Mouse (Mus musculus) gastrocnemius, postnatal 4 days (tissue): Measurements from ENCODE around the gene Gpr156. TPM values are rescaled to one million over a fixed set of nuclear protein-coding genes. Genes with fewer than 3 reads are reported as not detected.

Experiments used
- DNase-seq, 2 experiments: peaks; one replicate each; pipeline ENCODE4 v3.0.0; 2021 to 2022; ENCODE audit warnings: low spot score in 2 of 2, mixed read lengths in 2 of 2
- total RNA-seq, 2 experiments: library from RNA; stranded (reverse); gene quantifications; 2 replicates each; pipeline ENCODE4 v1.2.3; 2021

Gene Gpr156
- total RNA-seq, 2 experiments from 2014 or later: 0.88 to 1.5 TPM

DNA sequence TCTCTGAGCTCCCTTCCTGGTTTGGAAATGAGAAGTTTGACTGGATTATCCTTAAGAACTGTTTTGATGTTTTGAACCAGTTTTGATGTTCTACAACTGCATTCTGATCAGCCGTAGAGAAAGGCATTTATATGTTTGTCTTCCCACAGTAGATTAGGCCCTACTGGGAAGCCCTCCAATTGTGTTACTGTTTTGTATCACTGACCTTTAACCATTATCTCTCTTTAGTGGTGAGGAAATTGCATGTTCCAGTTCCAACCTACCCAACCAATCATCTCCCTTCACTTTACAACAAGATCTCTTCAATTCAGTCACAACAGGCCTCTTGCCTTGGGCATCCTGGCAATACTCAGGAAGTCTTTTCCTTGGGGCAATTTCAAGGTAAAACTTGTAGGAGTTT, 5.2 kb upstream of the Gpr156 start:
- DNase-seq: no peak

DNA sequence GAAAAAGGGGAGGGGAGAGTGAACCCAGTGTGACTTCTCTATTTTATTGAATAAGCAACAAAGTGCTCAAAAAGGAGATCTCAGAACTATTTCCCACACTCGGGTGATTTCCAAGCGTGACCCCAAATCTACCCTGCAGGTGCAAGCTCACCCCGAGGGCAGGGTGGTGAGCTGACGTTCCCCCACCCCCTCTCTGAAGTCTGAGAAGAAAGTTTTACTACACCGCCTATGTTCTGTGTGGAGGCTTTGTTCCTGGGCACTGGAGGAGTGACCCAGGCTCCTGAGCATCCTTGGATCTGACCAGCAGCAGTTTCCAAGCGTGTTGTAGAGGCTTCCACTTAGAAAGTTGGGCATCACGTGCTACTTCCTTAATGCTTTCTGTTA, 514 bp downstream of the Gpr156 start:
- no peak for DNase-seq

DNA sequence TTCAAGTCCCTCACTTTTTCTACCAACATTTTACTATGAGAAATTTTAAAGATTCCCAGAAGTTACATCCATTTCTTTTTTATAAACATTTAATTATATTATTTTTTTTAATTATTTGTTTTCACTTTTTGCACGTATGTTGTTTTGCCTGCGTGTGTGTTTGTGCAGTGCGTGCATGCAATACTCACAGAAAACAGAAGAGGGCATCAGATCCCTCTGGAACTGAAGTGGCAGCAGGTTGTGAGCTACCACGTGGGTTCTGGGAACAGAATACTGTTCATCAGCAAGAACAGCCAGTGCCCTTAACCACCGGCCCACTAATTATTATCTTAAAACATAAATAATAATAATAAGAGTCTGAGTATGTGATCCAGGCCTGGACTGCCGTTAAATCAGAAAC, 2.7 kb downstream of the Gpr156 start:
- DNase-seq: no peak

DNA sequence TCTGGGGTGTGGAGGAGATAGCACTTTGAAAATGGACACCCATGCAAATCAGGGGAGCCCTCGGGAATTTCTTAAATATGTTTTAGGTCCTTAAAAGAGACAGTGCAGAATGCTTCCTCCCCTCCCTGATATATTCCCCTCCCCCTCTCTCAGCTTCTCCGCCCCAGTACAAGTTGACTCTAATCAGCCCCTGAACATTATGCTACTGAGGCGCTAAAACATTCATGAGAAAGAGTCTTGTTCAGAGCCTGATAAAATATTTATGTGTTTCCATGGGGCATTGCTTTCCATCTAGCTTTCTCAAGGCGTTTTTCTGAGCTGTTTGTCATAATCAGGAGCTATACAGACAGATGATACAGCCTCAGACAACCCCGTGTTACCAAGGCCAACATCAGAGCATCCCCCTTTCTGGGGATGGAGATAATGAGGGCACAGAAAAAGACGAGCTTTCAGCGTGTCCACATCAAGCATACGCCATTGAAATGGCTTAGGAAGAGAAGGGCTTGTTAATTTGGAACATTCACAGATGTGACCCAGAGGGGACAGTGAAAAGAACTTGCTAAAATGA, 4.6 kb downstream of the Gpr156 start:
- DNase-seq: no peak

DNA sequence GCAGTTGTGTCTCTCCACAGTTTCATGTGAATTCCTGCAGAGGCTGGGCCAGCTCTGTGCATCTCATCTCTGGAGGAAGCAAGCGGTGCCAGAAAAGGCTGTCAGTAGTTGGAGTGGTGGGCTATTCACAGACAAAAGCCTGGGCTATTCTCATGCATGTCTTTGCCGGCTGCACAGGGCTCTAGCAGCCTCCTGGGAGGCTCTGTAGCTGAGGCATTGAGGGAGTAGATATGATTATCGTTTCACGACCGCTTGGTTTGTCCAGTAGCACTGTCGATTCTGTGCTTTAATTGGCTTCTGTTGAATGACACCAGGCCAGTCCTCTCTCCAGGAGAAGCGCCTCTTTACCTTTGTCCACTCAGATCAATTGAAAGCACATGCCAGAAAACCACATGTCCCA, 9.8 kb downstream of the Gpr156 start:
- no peak for DNase-seq

DNA sequence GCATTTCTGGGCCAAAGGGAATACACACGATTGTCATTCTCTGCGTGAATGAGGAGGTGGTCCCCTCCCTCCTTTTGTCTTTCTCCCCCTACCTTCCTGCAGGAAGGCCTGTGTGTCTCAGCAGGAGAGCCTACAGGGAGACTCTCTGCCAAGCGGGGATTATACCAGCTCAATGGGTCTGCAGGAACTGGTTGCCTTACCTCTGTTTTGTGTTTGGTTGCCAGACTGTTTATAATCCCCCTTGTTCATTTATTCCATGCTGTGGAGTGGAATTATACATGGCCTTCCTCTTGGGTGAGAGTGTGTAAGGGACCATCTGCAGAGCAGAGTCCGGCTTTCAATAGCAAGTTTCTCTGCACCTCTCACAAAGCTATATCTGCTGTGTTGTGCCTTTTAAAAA, 10.8 kb downstream of the Gpr156 start:
- no peak for DNase-seq

DNA sequence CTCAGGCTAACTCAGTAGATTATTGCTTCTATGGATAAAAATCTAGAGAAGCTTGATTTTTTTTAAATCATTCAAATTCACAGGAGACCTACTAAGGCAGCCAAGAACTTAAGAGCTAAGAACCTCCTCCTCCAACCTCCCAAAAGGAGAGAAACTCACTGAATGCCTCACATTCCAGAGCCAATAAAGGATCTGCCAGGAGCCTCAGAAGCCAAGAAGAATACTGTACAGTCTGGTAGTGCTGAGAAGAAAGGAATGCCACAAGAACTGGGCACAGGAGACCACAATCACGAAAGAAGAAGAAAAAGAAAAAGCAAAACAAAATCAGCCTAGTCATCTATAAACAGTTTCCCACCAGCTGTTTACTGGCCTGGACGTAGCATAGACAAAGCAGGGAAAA, 12.7 kb downstream of the Gpr156 start:
- DNase-seq: no peak

DNA sequence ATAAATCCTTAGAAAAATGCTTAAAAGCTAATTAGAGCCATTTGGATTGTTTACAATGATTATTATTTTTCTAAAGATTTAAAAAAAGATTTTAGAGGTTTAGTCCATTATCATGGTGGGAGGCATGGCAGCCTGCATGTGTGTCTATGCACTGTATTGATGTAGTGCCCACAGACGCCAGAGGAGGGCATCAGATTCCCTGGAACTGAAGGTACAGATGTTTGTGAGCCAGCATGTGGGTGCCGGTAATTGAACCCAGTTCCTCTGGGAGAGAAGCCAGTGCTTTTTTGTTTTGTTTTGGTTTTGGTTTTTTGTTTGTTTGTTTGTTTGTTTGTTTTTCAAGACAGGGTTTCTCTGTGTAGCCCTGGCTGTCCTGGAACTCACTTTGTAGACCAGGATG, 13.3 kb downstream of the Gpr156 start:
- DNase-seq: no peak

DNA sequence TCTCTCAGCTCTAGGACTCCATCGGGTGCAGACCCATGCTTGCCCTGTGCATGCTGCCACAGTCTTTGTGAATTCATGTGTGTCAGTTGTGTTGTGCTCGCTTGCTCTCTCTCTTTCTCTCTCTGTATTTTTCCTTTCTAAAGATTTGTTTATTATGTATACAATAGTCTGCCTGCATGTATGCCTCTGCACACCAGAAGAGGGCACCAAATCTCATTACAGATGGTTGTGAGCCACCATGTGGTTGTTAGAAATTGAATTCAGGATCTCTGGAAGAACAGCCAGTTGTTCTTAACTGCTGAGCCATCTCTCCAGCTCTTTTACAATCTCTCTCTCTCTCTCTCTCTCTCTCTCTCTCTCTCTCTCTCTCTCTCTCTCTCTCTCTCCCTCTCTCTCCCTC, 18.6 kb downstream of the Gpr156 start:
- no peak for DNase-seq

DNA sequence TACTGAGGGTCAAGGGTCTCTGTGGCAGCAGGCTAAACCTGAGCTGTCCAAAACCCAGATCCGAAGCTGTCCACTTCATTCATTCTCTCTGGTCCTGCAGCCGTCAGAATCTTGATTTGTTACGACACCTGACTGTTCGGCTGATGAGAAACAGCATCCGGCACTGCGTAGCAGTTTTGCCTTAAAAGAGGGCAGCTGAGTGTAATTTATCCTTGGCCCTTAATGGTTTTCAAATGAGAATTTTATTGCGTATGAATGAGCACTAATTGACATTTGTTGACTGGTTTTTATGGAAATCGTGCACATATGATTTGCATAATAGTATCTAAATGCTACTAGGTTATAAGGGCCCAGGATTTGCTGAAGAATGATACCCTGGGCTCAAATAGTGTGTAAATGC, 21.0 kb downstream of the Gpr156 start:
- DNase-seq: no peak

DNA sequence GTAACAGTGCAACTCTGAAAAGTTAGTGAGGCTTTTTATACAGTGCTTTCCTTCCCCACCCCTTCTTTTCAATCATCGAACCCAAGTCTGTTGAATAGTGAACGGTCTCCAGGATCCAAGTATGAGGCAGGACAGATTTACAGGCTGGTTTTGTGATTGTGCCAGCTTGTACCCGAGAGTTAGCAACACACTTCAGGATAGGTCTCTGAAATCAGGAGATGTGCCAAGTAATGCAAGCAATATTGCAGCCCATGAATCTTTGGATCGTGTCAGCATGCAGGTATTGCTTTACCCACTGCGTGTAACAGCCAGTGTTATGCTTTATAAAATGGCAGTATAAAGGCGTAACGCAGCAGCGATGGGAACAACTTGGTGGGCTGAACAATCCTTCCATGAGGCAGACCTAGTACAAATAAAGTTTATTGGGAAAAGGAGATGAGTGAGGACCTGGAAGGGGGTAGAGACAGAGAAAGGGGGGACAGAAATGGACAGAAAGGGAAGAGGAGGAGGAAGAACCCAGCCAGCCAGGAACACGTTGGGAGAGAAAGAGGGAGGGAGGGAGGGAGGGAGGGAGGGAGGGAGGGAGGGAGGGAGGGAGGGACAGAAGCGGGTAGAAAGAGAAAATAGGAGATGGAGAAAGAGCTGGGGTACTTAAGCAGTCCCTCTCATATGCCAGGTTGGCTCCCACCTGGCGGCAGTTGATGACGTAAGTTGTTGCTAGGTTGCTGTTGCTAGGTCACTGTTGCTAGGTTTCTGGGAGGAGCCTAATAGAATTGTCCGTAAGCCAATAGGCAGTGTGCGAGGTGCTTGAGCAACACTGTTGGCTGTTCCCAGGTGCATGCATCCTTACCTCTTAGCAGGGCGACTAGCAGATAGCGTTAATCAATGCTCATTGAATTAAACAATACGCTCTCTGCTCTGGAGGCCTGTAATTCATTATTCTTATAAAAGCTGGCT, 22.1 kb downstream of the Gpr156 start:
- no peak for DNase-seq

DNA sequence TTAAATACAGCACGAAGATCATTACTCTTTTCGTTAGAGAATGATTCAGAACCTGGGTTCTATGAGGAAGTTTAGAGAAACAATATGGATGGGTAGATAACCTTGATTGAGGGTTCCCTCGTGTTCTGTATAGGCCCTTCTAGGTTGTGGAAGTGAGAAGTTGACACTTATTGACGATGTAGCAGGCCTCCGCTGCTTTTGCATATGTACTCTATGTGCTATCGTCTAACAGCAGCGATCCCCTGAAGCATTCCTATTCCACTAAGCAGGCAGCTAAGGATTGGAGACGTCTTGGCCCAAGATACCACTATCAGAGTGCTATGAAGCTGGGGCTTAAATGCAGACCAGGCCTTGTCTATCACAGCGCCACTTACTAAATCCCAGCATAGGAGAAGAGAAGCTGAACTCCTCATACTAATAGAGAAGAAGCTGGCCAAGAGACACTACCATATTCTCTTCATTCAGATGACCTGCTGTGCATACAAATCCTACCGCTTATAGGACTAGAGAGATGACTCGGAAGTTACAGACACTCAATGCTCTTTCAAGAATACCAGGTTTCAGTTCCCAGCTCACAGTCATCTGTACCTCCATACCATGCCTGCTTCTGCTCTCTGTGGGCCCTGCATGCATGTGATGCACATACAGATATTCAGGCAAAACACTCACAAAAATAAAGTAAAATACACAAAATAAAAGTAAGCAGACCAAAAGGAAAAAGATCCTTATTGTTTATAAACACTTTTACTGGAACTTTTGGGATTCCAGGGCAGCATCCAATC, 23.0 kb downstream of the Gpr156 start:
- DNase-seq: no peak

DNA sequence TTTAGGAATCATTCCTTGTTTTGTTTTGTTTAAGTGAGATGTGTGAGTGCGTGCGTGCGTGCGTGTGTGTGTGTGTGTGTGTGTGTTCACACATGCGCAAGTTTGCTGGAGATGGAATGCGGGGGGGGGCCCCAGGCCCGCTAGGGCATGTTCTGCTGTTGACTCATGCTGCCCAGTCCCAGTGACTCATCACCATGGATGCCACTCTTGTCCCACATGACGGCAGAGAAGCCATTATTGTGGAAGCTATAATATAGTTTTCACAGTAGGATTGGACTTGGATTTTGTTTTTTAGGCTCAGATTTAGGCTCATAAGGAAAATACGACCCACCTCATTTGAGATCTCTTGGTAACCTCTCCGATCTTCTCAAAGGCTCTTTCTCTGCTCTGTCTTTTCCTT, 24.0 kb downstream of the Gpr156 start:
- peak in 1 of 2 experiments; percentile 39 for DNase-seq

DNA sequence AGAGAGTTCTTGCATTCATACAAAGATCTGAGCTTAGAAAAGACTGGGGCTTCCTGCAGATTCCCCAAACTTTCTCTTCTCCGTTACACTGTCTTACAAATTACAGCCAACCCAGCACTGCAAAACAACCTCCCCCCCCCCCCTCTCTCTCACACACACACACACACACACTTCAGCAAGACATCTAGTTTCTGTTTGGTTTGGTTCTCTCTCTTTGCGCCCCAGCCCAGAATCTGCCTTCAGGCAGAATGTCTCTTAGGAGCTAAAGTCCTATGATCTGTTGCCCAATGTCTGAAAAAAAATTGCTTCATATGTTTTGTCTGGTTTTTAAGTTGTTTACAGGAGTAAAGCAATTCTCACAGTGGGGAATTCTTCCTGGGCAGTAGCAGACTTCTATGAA, 27.4 kb downstream of the Gpr156 start:
- DNase-seq: no peak

DNA sequence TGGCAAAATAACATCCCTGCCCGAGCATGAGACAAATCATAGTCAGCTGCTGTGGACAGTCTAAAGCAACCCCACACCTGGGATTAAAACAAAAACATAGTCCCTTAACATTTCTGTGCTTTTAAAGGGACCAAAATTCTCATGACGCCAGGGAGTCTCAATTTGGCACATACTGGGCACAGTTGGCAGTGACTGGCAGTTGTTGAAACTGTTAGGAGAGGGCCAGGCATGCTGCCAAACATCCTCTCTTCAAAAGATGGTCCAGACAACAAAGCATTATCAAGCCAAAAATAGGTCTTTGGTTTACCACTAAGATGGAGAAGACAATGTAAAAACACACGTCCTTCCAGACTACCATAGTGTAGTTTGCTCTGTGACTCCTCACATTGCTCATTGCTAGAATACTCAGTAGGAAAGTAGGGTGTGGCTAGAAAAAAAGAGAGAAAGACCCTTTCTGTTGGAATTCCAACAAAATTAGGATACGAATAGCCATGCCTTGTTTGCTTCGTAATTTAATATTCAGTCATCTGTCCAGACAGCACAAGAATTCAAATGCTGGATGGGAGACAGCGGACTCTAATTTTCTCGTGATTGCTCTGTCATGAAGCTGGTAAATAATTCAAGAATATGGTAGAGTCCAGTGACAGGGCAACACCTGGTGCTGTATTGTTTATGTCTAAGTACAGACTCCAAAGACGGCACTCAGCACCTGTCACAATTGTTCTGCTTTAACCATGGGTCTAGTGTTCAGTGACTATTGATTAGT, 28.9 kb downstream of the Gpr156 start:
- peak in 1 of 2 experiments; percentile 47 for DNase-seq

DNA sequence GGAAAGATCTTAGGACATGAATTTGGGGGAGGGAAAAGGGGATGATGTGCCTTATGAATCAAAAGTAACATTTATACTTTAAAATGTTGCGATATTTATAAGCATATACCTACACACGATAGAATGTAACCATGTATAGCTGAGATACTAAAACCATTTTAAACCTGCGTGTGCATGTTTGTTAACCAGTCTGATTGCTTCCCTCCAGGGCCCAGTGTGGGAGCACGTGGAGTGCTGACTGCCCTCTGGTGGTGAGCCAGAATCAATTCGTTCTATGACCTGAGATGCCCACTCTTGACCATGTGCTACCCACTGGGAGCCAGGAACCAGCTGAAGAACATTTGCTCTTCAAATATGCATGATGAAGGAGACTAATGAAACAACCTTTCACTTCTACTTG, 30.9 kb downstream of the Gpr156 start:
- peak; percentile 52 to 64 for DNase-seq

DNA sequence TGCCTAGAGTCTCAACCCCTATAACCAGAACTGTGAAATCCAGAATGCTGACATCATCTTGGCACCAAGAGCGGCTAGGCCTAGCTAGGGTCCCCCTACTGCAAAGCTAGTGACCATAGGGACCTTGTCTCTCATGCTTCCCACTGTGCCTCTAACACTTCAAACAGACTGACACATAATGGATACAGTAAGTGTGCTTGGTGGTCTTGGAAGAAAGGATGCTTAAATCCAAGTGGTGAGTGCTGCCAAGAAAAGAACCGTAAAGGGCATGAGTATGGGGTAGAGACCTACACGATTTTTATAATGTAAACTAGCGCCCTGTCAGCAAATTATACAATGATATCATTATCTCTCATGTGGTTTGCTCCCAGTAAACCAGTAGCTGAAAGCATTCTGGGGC, 32.1 kb downstream of the Gpr156 start:
- DNase-seq: no peak

DNA sequence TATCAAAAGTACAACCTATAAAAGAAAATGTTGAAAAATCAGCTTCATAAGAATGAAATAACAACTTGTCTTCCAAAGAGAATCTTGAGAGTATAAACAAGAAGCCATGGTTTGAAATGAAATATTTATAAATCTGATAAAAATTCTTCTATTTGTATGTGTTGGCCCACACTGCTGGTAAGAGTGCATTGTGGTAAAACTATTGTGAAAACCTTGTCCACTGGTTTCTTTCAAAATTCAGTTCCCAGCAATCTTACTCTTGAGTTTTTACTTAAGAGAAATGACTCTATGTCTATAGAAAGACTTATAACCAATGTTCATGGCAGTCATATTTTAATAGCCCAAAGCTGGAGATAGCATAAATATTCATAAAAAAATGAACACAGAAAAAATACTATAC, 34.9 kb downstream of the Gpr156 start:
- DNase-seq: no peak

DNA sequence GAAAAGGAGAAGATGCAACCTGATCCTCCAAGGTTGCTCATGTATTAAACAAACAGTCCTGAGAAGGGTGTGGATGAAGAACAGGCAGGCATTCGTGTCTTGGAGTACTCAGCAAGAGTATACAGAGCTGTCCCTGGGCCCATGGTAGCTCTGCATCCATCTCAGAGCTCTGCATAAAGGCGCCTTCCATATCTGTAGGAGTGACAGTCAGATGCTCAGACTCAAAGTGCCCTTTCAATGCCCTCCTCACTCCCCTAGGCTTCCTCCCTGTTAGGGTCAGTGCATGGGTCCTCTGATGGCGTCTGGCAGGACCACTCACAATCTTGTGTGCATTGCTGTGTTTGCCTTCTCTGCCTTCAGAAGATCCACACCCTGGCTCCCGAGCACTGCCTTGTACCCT, 36.9 kb downstream of the Gpr156 start:
- DNase-seq: no peak

DNA sequence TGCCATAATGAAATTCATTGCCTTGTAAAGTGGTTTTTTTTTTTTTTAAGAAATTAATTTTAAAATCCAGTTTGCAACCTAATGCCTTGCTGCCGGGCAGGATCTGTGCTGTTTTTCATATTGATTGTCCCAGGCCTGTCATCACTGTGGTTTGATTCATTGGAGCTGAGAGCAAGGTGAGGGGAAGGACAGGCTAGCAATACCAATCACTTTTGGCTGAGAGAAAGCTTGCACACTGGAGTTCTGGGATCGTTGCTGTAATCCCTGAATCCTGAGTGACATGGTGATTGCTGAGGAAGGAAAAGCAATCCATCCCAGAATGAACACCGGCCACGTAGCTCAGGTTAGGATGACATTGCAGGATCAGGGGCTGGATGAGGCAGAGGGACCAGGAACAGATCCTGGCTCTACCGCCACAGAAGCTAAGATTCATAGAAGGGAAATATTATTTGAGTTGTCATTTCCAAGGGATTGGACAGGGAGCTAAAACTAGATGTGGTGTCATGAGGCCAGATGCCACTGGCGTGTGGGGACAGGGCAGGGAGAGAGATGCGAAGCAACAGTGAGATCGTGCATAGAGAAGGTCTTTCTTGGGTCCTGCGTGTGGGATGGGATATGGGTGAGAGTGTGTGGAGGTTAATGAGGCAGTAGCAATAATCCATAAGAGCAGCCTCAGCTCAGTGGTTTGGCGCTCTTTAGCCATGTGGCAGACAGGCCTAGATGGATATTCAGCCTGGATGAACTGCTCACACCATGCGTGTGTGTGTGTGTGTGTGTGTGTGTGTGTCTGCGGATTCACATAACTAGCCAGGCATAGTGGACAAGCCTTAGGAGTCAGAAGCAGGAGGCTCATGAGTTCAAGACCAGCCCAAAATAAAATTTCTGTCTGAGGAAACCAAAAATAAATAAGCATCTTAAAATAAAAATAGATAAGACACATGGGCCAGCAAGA, 38.0 kb downstream of the Gpr156 start:
- DNase-seq: no peak
